8 mouse cellular contexts compared by ENCODE assay signal in genomic region chr1:38129501-38130267, GRCm38 (mm10). TPM values are rescaled to one million over a fixed set of nuclear protein-coding genes. Genes with fewer than 3 reads are reported as not detected.
DNase-seq lines count a peak whose midpoint lies in the region; ATAC-seq lines count a peak whose summit lies in the region.

Rev1 (minus strand) TSS chr1:38129801.

- ATAC-seq in intestine, embryonic 16.5 days = peak; percentile 96

- peak within 1 kb of the TSS; percentile 83 for H3K27ac ChIP-seq in intestine, embryonic 16.5 days (ENCODE audit: low read length)
- H3K27ac ChIP-seq in midbrain, embryonic 10.5 days (replicated peaks) = peak within 1 kb of the TSS; percentile 98

- under 1% methylated on average over 87 of the region's 122 CpGs for WGBS in intestine, embryonic 16.5 days
- WGBS in midbrain, embryonic 10.5 days = under 1% methylated on average over 98 of the region's 122 CpGs

- peak within 1 kb of the TSS; percentile 78 for H3K4me2 ChIP-seq in intestine, embryonic 16.5 days (ENCODE audit: low read depth, low read length)

- intact Hi-C loops in left cerebral cortex, postnatal 36 days (cut with DNase I) = loop anchor here (2.0 kb wide), 1 partner anchor 131 kb away; the partner anchor contains the start of gene Eif5b

- H3K4me3 ChIP-seq in intestine, embryonic 16.5 days (ENCODE audit: low read length) = peak within 1 kb of the TSS; percentile 84
- peak within 1 kb of the TSS; percentile 91 for H3K4me3 ChIP-seq in midbrain, embryonic 10.5 days

- peaks cover 12% of the 10 kb centered on the region for H3K4me1 ChIP-seq in intestine, embryonic 16.5 days (ENCODE audit: control insufficient read depth, insufficient read depth, low read length)
- peaks cover 37% of the 10 kb centered on the region for H3K4me1 ChIP-seq in midbrain, embryonic 10.5 days

- no peaks in the 10 kb centered on the region for H3K27me3 ChIP-seq in intestine, embryonic 16.5 days (replicated peaks; ENCODE audit: control insufficient read depth, insufficient read depth, low read length)
- no peaks in the 10 kb centered on the region for H3K27me3 ChIP-seq in midbrain, embryonic 10.5 days (ENCODE audit: low read depth, poor library complexity, severe bottlenecking)

- DNase-seq in adrenal gland, postnatal 10 days = peak; percentile 97
- peak; percentile 94 for DNase-seq in embryo, embryonic 9.5 days (ENCODE audit: extremely low spot score)
- peak; percentile 95 to 96 for DNase-seq in gastrocnemius, postnatal 4 days (ENCODE audit: low spot score in 2 of 2)
- peak; percentile 95 to 98 for DNase-seq in left cerebral cortex, postnatal 36 days (ENCODE audit: low spot score in 2 of 2)
- DNase-seq in midbrain, embryonic 10.5 days (ENCODE audit: low spot score) = peak; percentile 93
- DNase-seq in right cerebral cortex, postnatal 36 days (ENCODE audit: low spot score in 2 of 2) = peak; percentile 92 to 93
- DNase-seq in urinary bladder, postnatal 4 days (ENCODE audit: low spot score in 2 of 2) = peak; percentile 91 to 96

- H3K9ac ChIP-seq in intestine, embryonic 16.5 days (ENCODE audit: low read depth, low read length) = peak within 1 kb of the TSS; percentile 87

- H3K36me3 ChIP-seq in intestine, embryonic 16.5 days (ENCODE audit: control insufficient read depth, insufficient read depth, low read length) = no peaks in the 10 kb centered on the region
- H3K36me3 ChIP-seq in midbrain, embryonic 10.5 days = no peaks in the 10 kb centered on the region

- H3K9me3 ChIP-seq in intestine, embryonic 16.5 days (ENCODE audit: control insufficient read depth, low read length) = no peaks in the 10 kb centered on the region
- H3K9me3 ChIP-seq in midbrain, embryonic 10.5 days (replicated peaks) = no peaks in the 10 kb centered on the region

RNA-seq across cellular contexts. Expression of gene Rev1, which starts in this region (rescaled TPM):
- total RNA-seq in adrenal gland, postnatal 10 days (2021) = 10 to 100 TPM; 25.4 to 29.8 TPM
- total RNA-seq in gastrocnemius, postnatal 4 days (2021) = 10 to 100 TPM; 25.9 to 33.7 TPM
- polyA plus RNA-seq in intestine, embryonic 16.5 days (2015; fragmentation: Nextera tagmentation; extraction: Ambion mirVana) = 13.5 and 16.6 TPM in 2 replicates
- total RNA-seq in left cerebral cortex, postnatal 36 days (2021) = 10 to 100 TPM; 33.6 to 42.2 TPM
- 32.9 and 36.7 TPM in 2 replicates for polyA plus RNA-seq in midbrain, embryonic 10.5 days (2016; fragmentation: Nextera tagmentation; extraction: Ambion mirVana)

Comparison
In these comparisons a context has a peak if more than half of its experiments do, and no peak if none do; other contexts are left out.
1. Peak in every context shown above with its lines: DNase-seq, ATAC-seq, H3K4me3 ChIP-seq and H3K27ac ChIP-seq.